Mouse (Mus musculus): ENCODE measurements at regions not wholly inside any gene's neighbourhood (a gene's known extent, or its start where the extent isn't known, plus 50 kb on each side); places are given as distances from the start of the nearest gene placed in this dataset.
"Not testable (repeated sequence)": the region's sequence is repeated elsewhere in the genome, so short reads cannot be mapped to it uniquely, and the experiment has no call there.

DNA sequence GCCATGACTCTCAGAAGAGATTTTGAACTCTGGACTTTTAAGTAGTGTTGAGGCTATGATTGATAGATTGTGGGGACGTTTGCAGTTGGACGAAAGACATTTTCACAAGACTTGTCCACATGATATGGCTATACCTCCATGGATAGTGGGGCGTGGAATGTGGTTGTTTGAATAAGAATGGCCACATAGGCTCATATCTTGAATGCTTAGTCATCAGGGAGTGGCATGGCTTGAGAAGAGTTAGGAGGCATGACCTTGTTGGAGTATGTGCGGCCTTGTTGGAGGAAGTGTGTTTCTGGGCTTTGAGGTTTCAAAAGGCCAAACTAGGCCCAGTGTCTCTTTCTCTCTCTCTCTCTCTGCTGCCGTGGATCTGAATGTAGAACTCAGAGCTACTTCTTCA is 204.7 kb upstream of the Pclo start:
- WGBS = 87% methylated on average over 5 of the region's 5 CpGs
- no peak overlapping the region for H3K9ac ChIP-seq (replicated peaks; ENCODE audit: low read length)
- DNase-seq (ENCODE audit: low spot score) (no peak), ATAC-seq (replicated peaks; ENCODE audit: insufficient number of reproducible peaks, low FRiP score, low TSS enrichment, low read depth) (no peak)
- H3K9me3 ChIP-seq (replicated peaks; ENCODE audit: control insufficient read depth, low read length) = no peaks in the 10 kb centered on the region
- H3K27me3 ChIP-seq (ENCODE audit: control insufficient read depth, insufficient read depth, low read length) = no peaks in the 10 kb centered on the region
- no peaks in the 10 kb centered on the region for H3K36me3 ChIP-seq (replicated peaks; ENCODE audit: control insufficient read depth, insufficient read depth, low read depth, low read length)
- H3K27ac ChIP-seq (replicated peaks; ENCODE audit: low read depth, low read length) = no peak overlapping the region
- no peak overlapping the region for H3K4me2 ChIP-seq (ENCODE audit: low read depth, low read length)
- no peak overlapping the region for H3K4me3 ChIP-seq (ENCODE audit: low read depth, low read length)
- no peaks in the 10 kb centered on the region for H3K4me1 ChIP-seq (ENCODE audit: control insufficient read depth, insufficient read depth, low read length)

DNA sequence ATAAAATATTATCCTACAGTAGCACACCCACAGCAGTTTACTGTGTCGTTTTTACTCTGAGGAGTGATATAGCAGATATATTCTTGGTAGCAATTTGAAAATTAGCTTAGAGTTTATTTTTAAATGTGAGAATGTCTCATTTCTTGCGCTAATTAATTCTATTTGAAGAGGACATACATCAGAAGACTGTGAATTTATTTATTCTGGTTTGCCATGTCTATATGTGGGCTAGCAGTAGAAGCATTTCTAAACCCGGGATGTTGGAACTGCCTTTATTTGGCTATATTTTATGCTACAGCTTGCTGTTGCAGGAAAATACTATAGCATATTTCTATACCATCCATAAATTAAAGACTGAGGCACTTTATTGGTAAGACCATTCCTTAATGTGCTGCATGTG is 203.0 kb upstream of the Pclo start:
- Histone ChIP-seq H3K9ac (replicated peaks; ENCODE audit: low read length) (no peak overlapping the region), H3K36me3 (replicated peaks; ENCODE audit: control insufficient read depth, insufficient read depth, low read depth, low read length) (no peaks in the 10 kb centered on the region), H3K9me3 (replicated peaks; ENCODE audit: control insufficient read depth, low read length) (no peaks in the 10 kb centered on the region), H3K27me3 (ENCODE audit: control insufficient read depth, insufficient read depth, low read length) (no peaks in the 10 kb centered on the region), H3K4me3 (ENCODE audit: low read depth, low read length) (no peak overlapping the region), H3K27ac (replicated peaks; ENCODE audit: low read depth, low read length) (no peak overlapping the region), H3K4me2 (ENCODE audit: low read depth, low read length) (no peak overlapping the region), H3K4me1 (ENCODE audit: control insufficient read depth, insufficient read depth, low read length) (no peaks in the 10 kb centered on the region)
- ATAC-seq (replicated peaks; ENCODE audit: insufficient number of reproducible peaks, low FRiP score, low TSS enrichment, low read depth) (no peak), DNase-seq (ENCODE audit: low spot score) (no peak)
- 86% methylated on average over 3 of the region's 3 CpGs for whole genome bisulfite sequencing

DNA sequence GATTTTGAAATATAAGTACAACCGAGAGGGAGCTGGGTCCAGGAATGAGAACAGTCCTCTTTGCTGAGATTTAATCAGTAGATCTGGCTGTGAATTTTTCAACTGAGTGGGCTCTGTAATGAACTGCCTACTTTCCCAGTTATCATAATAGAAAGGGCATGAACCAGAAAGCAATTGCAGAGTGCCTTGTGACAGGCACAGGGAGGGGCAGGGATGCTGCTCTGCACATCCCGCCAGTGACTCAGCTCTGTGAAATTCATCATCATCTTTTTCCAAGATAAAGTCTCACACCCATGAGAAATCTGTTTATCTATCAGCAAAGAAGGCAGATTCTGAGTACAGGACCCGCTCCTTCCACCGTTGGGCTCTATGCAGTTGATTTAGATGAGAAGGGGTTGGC is 194.5 kb upstream of the Pclo start:
- no peaks in the 10 kb centered on the region for H3K9me3 ChIP-seq (replicated peaks; ENCODE audit: control insufficient read depth, low read length)
- no peaks in the 10 kb centered on the region for H3K36me3 ChIP-seq (replicated peaks; ENCODE audit: control insufficient read depth, insufficient read depth, low read depth, low read length)
- H3K27me3 ChIP-seq (ENCODE audit: control insufficient read depth, insufficient read depth, low read length) = no peaks in the 10 kb centered on the region
- no peak overlapping the region for H3K4me2 ChIP-seq (ENCODE audit: low read depth, low read length)
- 90% methylated on average over 4 of the region's 4 CpGs for WGBS
- no peak for ATAC-seq (replicated peaks; ENCODE audit: insufficient number of reproducible peaks, low FRiP score, low TSS enrichment, low read depth)
- no peak for DNase-seq (ENCODE audit: low spot score)
- no peak overlapping the region for H3K9ac ChIP-seq (replicated peaks; ENCODE audit: low read length)
- H3K27ac ChIP-seq (replicated peaks; ENCODE audit: low read depth, low read length) = no peak overlapping the region
- no peaks in the 10 kb centered on the region for H3K4me1 ChIP-seq (ENCODE audit: control insufficient read depth, insufficient read depth, low read length)
- H3K4me3 ChIP-seq (ENCODE audit: low read depth, low read length) = no peak overlapping the region

DNA sequence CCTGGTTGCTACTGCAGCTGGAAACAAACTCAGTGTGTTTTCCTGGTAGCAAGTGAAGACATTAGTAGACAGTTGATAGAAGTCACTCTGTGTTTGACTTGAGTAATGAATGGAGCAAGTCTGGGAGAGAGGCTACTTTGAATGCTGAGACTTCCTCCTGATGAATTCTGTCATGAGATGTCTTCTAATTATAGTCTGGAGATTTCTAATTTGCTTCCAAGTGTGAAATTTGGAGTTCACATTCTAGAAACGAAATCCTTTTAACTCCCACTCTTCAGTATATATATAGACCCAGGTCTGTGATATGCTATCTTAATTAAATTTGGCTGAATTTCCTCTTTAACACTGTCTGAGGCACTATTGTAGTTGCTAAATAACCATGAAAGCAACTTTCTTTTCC is 192.7 kb upstream of the Pclo start:
- ATAC-seq (replicated peaks; ENCODE audit: insufficient number of reproducible peaks, low FRiP score, low TSS enrichment, low read depth) (no peak), DNase-seq (ENCODE audit: low spot score) (no peak)
- H3K27ac ChIP-seq (replicated peaks; ENCODE audit: low read depth, low read length) = no peak overlapping the region
- no peaks in the 10 kb centered on the region for H3K9me3 ChIP-seq (replicated peaks; ENCODE audit: control insufficient read depth, low read length)
- WGBS = 49% methylated on average over 1 of the region's 1 CpGs
- no peaks in the 10 kb centered on the region for H3K36me3 ChIP-seq (replicated peaks; ENCODE audit: control insufficient read depth, insufficient read depth, low read depth, low read length)
- no peak overlapping the region for H3K9ac ChIP-seq (replicated peaks; ENCODE audit: low read length)
- no peak overlapping the region for H3K4me2 ChIP-seq (ENCODE audit: low read depth, low read length)
- H3K27me3 ChIP-seq (ENCODE audit: control insufficient read depth, insufficient read depth, low read length) = no peaks in the 10 kb centered on the region
- no peaks in the 10 kb centered on the region for H3K4me1 ChIP-seq (ENCODE audit: control insufficient read depth, insufficient read depth, low read length)
- H3K4me3 ChIP-seq (ENCODE audit: low read depth, low read length) = no peak overlapping the region

DNA sequence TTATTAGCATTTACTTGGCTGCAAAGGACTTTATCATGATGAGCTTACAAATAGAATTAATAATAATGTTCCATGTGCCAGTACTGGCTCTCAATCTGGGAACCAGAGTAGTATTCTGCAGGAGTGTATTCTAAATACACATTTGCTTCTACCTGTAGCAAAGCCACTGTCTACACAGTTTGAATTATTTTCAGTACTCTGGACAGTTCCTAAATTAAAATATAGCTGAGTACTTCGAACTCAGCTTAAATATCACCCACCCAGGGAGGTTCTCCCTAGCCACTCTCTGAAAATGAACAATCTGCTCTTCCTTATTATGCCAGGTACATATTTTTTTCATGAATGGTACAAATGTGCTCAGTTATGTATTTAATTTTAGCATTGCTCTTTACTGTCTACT is 154.3 kb upstream of the Pclo start:
- H3K36me3 ChIP-seq (replicated peaks; ENCODE audit: control insufficient read depth, insufficient read depth, low read depth, low read length) = no peaks in the 10 kb centered on the region
- H3K9me3 ChIP-seq (replicated peaks; ENCODE audit: control insufficient read depth, low read length) = no peaks in the 10 kb centered on the region
- no peaks in the 10 kb centered on the region for H3K4me1 ChIP-seq (ENCODE audit: control insufficient read depth, insufficient read depth, low read length)
- no peak overlapping the region for H3K27ac ChIP-seq (replicated peaks; ENCODE audit: low read depth, low read length)
- no peak for ATAC-seq (replicated peaks; ENCODE audit: insufficient number of reproducible peaks, low FRiP score, low TSS enrichment, low read depth)
- H3K9ac ChIP-seq (replicated peaks; ENCODE audit: low read length) = no peak overlapping the region
- WGBS = 75% methylated on average over 1 of the region's 1 CpGs
- H3K4me2 ChIP-seq (ENCODE audit: low read depth, low read length) = no peak overlapping the region
- peak; percentile 53 for DNase-seq (ENCODE audit: low spot score)
- no peak overlapping the region for H3K4me3 ChIP-seq (ENCODE audit: low read depth, low read length)
- H3K27me3 ChIP-seq (ENCODE audit: control insufficient read depth, insufficient read depth, low read length) = no peaks in the 10 kb centered on the region

DNA sequence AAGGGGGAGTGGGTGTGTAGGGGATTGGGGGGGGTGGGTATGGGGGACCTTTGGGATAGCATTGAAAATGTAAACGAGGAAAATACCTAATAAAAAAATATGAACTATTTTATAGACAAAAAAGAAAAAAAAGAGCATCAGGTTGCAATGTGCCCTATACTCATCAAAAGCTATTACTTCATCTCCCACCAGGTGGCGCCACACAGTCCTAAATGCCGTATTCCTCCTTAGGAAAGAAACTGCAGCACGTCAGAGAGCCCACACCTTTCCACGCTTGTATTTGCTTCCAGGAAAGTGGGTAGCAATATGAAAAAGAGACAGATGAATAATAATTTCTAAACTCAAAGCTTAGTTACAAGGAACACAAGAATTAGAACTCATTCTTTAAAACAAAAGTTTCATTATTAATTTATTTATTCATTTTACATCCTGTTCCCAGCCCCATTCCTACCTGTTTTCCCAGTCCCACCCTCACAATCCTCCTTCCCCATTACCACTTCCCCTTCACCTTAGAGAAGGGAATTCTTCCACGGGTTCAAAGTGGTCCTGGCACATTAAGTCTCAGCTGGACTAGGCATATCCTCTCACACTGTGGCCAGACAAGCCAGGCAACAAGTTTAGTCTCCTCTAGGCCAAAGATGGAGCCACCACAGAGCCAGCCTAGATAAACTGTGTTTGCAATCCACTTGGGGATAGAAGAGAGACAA is 125.4 kb upstream of the Pclo start:
- no peak overlapping the region for H3K4me2 ChIP-seq (ENCODE audit: low read depth, low read length)
- no peak overlapping the region for H3K27ac ChIP-seq (replicated peaks; ENCODE audit: low read depth, low read length)
- ATAC-seq (replicated peaks; ENCODE audit: insufficient number of reproducible peaks, low FRiP score, low TSS enrichment, low read depth) (peak; percentile 76; the same call in 1 of the 2 replicates), DNase-seq (ENCODE audit: low spot score) (peak; percentile 81)
- H3K36me3 ChIP-seq (replicated peaks; ENCODE audit: control insufficient read depth, insufficient read depth, low read depth, low read length) = no peaks in the 10 kb centered on the region
- no peak overlapping the region for H3K9ac ChIP-seq (replicated peaks; ENCODE audit: low read length)
- H3K9me3 ChIP-seq (replicated peaks; ENCODE audit: control insufficient read depth, low read length) = no peaks in the 10 kb centered on the region
- no peaks in the 10 kb centered on the region for H3K4me1 ChIP-seq (ENCODE audit: control insufficient read depth, insufficient read depth, low read length)
- 27% methylated on average over 6 of the region's 6 CpGs for whole genome bisulfite sequencing
- no peak overlapping the region for H3K4me3 ChIP-seq (ENCODE audit: low read depth, low read length)
- no peaks in the 10 kb centered on the region for H3K27me3 ChIP-seq (ENCODE audit: control insufficient read depth, insufficient read depth, low read length)

DNA sequence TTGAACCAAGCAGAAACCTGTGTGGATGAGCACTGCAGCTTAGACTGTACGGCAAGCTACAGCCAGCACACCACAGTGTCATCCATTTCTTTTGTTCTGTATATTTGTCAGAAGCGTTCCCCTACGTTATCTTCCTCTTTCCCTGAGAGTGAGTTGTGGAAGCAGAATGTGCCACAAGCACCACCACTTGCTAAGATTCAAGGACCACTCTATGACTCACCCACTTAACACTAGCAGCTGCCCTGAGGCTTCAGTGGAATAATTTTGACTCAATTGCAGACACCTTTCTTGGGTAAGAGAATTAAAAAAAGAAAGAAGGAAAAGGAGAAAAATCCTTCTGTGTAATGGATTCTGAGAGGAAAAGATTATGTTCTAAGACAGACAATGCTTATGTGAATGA is 122.9 kb upstream of the Pclo start:
- ATAC-seq (replicated peaks; ENCODE audit: insufficient number of reproducible peaks, low FRiP score, low TSS enrichment, low read depth) (no peak), DNase-seq (ENCODE audit: low spot score) (no peak)
- Histone ChIP-seq H3K27me3 (ENCODE audit: control insufficient read depth, insufficient read depth, low read length) (no peaks in the 10 kb centered on the region), H3K4me3 (ENCODE audit: low read depth, low read length) (no peak overlapping the region), H3K9ac (replicated peaks; ENCODE audit: low read length) (no peak overlapping the region), H3K4me1 (ENCODE audit: control insufficient read depth, insufficient read depth, low read length) (no peaks in the 10 kb centered on the region), H3K9me3 (replicated peaks; ENCODE audit: control insufficient read depth, low read length) (no peaks in the 10 kb centered on the region), H3K27ac (replicated peaks; ENCODE audit: low read depth, low read length) (no peak overlapping the region), H3K36me3 (replicated peaks; ENCODE audit: control insufficient read depth, insufficient read depth, low read depth, low read length) (no peaks in the 10 kb centered on the region), H3K4me2 (ENCODE audit: low read depth, low read length) (no peak overlapping the region)
- WGBS = 82% methylated on average over 3 of the region's 3 CpGs

DNA sequence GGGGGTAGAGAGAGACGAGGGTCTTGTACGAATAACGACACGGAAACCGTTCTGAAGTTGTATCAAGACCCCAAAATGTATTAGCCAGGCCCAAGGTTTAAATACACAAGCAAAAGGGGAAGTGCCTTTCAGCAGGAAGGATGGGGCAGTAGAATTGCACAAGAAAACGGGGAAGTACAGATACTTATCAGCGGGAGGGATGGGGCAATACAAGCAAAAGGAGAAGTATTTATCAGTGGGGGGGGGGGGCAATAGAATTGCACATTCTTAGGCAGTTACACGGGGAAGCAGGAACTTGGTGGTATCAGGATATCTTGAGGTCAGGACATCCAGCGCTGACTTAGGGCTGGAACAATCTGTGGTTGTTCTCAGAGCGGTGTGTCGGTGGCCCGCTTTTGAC is 111.3 kb upstream of the Pclo start:
- not testable (repeated sequence) for H3K27me3 ChIP-seq (ENCODE audit: control insufficient read depth, insufficient read depth, low read length); H3K9me3 ChIP-seq (replicated peaks; ENCODE audit: control insufficient read depth, low read length); H3K4me3 ChIP-seq (ENCODE audit: low read depth, low read length); H3K27ac ChIP-seq (replicated peaks; ENCODE audit: low read depth, low read length); ATAC-seq (replicated peaks; ENCODE audit: insufficient number of reproducible peaks, low FRiP score, low TSS enrichment, low read depth); H3K4me2 ChIP-seq (ENCODE audit: low read depth, low read length); H3K36me3 ChIP-seq (replicated peaks; ENCODE audit: control insufficient read depth, insufficient read depth, low read depth, low read length); H3K9ac ChIP-seq (replicated peaks; ENCODE audit: low read length); H3K4me1 ChIP-seq (ENCODE audit: control insufficient read depth, insufficient read depth, low read length); DNase-seq (ENCODE audit: low spot score)
- WGBS = 66% methylated on average over 5 of the region's 12 CpGs

Data from embryonic facial prominence, embryonic 11.5 days (tissue).